Mouse (Mus musculus) brain, embryonic 14.5 days (tissue): ENCODE measurements at regions not wholly inside any gene's neighbourhood (a gene's known extent, or its start where the extent isn't known, plus 50 kb on each side); places are given as distances from the start of the nearest gene placed in this dataset.

ENCODE experiments used
- DNase-seq: peaks from one replicate; pipeline ENCODE4 v3.0.0-alpha.2; 2011; ENCODE audit warnings: low read depth
- CTCF ChIP-seq: fragments of 200-500 bp; IDR thresholded peaks from 2 replicates; pipeline ENCODE4 v1.5.1; 2012; ENCODE audit warnings: inconsistent platforms, mild to moderate bottlenecking, moderate library complexity, borderline replicate concordance; ENCODE audit not compliant: insufficient read depth, insufficient read length; ENCODE audit errors: extremely low read depth
- POLR2A ChIP-seq: fragments of 200-500 bp; IDR thresholded peaks from 2 replicates; pipeline ENCODE4 v1.6.1; 2012; ENCODE audit warnings: mild to moderate bottlenecking, inconsistent platforms, borderline replicate concordance; ENCODE audit not compliant: poor library complexity, insufficient read depth, insufficient read length, severe bottlenecking; ENCODE audit errors: extremely low read depth

GRCm38 (mm10) chr4:32130594-32130993, 108.0 kb upstream of the Bach2 start:
- no peak for DNase-seq
- TF ChIP-seq CTCF (no peak), POLR2A (no peak)

GRCm38 (mm10) chr4:32131819-32132218, 106.8 kb upstream of the Bach2 start:
- TF ChIP-seq POLR2A (no peak), CTCF (no peak)
- DNase-seq, result no peak

GRCm38 (mm10) chr4:32136151-32136550, 102.5 kb upstream of the Bach2 start:
- TF ChIP-seq CTCF (no peak), POLR2A (no peak)
- DNase-seq, result no peak

- no peak for TF ChIP-seq CTCF
- no peak for DNase-seq
Measured at GRCm38 (mm10) chr4:32137243-32137642, 101.4 kb upstream of the Bach2 start.

- TF ChIP-seq CTCF, result no peak
- no peak for TF ChIP-seq POLR2A
- DNase-seq, result peak; percentile 85
Measured at GRCm38 (mm10) chr4:32137966-32138365, 100.6 kb upstream of the Bach2 start.

GRCm38 (mm10) chr4:32139586-32139985, 99.0 kb upstream of the Bach2 start:
- no peak for DNase-seq
- TF ChIP-seq POLR2A (no peak), CTCF (no peak)

GRCm38 (mm10) chr4:32140068-32140467, 98.5 kb upstream of the Bach2 start:
- no peak for DNase-seq
- TF ChIP-seq CTCF, result no peak
- no peak for TF ChIP-seq POLR2A

- DNase-seq, result no peak
- TF ChIP-seq POLR2A (no peak), CTCF (no peak)
Measured at GRCm38 (mm10) chr4:32142198-32142597, 96.4 kb upstream of the Bach2 start.

GRCm38 (mm10) chr4:32147146-32147545, 91.5 kb upstream of the Bach2 start:
- DNase-seq, result no peak
- no peak for TF ChIP-seq POLR2A
- no peak for TF ChIP-seq CTCF

- no peak for TF ChIP-seq POLR2A
- TF ChIP-seq CTCF, result no peak
Measured at GRCm38 (mm10) chr4:32148597-32148996, 90.0 kb upstream of the Bach2 start.

GRCm38 (mm10) chr4:32149171-32149570, 89.4 kb upstream of the Bach2 start:
- no peak for DNase-seq
- TF ChIP-seq CTCF (no peak), POLR2A (no peak)

More at GRCm38 (mm10) chr4:32148597-32148996, 90.0 kb upstream of the Bach2 start:
- DNase-seq, result no peak

- DNase-seq, result peak; percentile 74
- TF ChIP-seq CTCF, result peak; percentile 69; the same call in 1 of the 2 replicates
- no peak for TF ChIP-seq POLR2A
Measured at GRCm38 (mm10) chr4:32153356-32153755, 85.2 kb upstream of the Bach2 start.

GRCm38 (mm10) chr4:32156965-32157364, 81.6 kb upstream of the Bach2 start:
- no peak for TF ChIP-seq CTCF
- no peak for TF ChIP-seq POLR2A
- no peak for DNase-seq
